Mouse (Mus musculus) left cerebral cortex, adult 2 months (tissue): ENCODE data around the gene Hist1h2bc. TPM values are rescaled to one million over a fixed set of nuclear protein-coding genes. Genes with fewer than 3 reads are reported as not detected.
A peak's percentile ranks its signal among the peaks of the same experiment; 100 is the strongest.

Experiments
- DNase-seq, 2 experiments: peaks; one replicate each; pipeline ENCODE4 v3.0.0; 2021 to 2022; ENCODE audit warnings: low spot score in 2 of 2, mixed read lengths in 1 of 2; ENCODE audit errors: extremely low spot score in 1 of 2
- H3K27ac ChIP-seq: fragments of 200-600 bp; 2 replicates; pipeline ENCODE4 v1.8.1; 2022
- H3K4me3 ChIP-seq: fragments of 200-600 bp; 2 replicates; pipeline ENCODE4 v1.8.1; 2022
- CTCF ChIP-seq: fragments of 200-600 bp; IDR thresholded peaks from 2 replicates; pipeline ENCODE4 v1.8.1; 2022; ENCODE audit warnings: antibody characterized with exemption, mild to moderate bottlenecking, moderate library complexity
- intact Hi-C: fragments of 180-260 bp; cut with DNase I; formaldehyde crosslinking; loops from one replicate; pipeline ENCODE4 v1.15.1; 2025
- microRNA-seq, 2 experiments: library from miRNA; unstranded; fragments of <30 nt; microRNA quantifications; one replicate each; pipeline ENCODE4 v1.2.0; 2021
- total RNA-seq, 2 experiments: library from RNA; stranded (reverse); gene quantifications; 2 replicates each; pipeline ENCODE4 v1.2.3; 2021

The Hist1h2bc gene
- total RNA-seq, 2 experiments from 2014 or later, result 27.0 to 29.1 TPM

DNA sequence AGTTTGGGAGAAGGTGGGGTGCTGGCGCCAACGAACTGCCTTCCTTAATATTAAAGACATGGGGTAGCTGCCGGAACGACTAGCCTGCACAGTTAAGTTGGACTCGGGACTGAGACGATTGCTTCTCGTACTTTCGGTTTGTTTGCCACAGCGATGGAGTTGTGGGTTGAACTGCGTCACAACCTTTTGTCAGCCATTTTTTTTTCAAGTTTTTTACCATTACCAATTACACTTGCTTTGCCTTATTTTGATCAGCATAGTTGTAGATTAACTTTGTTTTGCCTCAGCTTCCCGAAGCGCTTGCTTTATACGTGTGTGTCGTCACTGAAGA lies 55.9 kb downstream of the Hist1h2bc start:
- TF ChIP-seq CTCF, result no peak
- Histone ChIP-seq H3K4me3 (peak overlapping the region; percentile 83), H3K27ac (peak overlapping the region; percentile 88)
- DNase-seq, result no peak
- intact Hi-C loops, result loop anchor here (5.0 to 10.0 kb wide), 3 partner anchors 118 to 1698 kb away; partner anchors contain the start of genes Hist1h1e, Hist1h2ag, Hist1h2be and Hist1h2bj

DNA sequence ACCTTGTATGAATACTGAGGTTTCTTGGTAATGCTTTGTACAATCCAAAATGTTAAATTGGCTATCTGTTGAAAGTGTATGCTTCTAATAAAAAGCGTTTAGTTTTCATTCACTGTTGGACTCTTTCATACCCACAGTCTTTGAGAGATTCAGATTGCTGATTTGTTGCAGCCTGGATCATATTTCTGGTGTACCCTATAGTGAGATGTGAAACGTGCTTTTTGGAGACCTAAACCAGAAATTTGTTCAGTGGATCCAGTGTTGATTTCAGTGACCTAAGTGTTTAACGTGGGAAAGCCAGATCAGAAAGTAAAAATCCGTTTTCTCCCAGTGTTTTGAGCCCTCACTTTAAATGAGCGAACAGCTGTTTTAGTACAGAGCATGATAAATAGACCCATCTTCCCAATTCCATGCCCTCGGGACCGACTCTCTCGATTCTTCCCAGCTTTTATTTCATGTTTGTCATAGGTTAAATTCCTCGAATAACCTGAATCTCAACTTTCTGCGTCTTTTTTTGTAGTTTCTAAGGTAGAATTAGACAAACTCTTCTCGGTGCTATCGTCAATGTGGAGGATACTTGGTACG lies 56.3 kb downstream of the Hist1h2bc start:
- TF ChIP-seq CTCF, result no peak
- H3K27ac ChIP-seq, result peak overlapping the region; percentile 88
- H3K4me3 ChIP-seq, result peak overlapping the region; percentile 83
- DNase-seq, result no peak
- intact Hi-C loops, result loop anchor here (10.0 kb wide), 1 partner anchor 306 kb away; no protein-coding TSS in a partner anchor

DNA sequence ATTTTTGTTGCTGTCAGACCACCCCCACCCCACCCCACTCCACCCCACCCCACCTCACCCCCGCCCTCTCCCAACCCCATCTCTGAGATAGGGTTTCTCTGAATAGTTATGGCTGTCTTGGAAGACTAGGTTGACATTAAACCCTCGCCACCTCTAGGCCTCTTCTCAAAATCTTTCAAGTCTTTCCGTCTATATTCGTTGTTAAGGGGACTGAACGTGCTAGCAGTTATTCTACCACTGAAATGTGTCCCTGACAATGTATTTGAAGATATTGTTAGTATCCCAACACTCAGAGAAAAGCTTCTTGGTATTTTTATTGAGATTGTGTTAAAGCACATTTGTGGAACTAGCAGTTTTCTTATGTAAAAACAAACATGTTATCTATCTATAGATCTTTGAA lies 56.9 kb downstream of the Hist1h2bc start:
- no peak overlapping the region for H3K27ac ChIP-seq
- no peak overlapping the region for H3K4me3 ChIP-seq
- no peak for DNase-seq
- intact Hi-C loops, result loop anchor here (10.0 kb wide), 1 partner anchor 306 kb away; no protein-coding TSS in a partner anchor
- TF ChIP-seq CTCF, result no peak

DNA sequence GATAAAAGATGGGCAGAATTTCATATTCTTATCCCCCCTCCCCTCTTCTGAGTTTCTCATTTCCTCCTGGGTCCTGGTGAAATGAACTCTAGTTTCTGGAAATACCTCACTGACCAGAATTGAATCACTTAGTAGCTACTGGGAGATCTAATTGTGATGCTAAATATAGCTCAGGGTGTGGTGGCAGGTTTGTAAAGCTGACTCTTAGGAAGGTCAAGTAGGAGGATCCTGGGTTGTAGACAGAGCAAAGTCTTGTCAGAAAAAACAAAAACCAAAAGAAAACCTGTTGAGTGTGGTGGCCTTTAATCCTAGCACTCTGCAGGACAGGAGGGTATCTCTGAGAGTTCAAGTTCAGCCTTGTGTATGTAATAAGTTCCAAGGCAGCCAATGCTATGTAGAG lies 58.0 kb downstream of the Hist1h2bc start:
- intact Hi-C loops, result loop anchor here (10.0 kb wide), 1 partner anchor 307 kb away; no protein-coding TSS in a partner anchor
- DNase-seq, result no peak
- no peak for TF ChIP-seq CTCF
- Histone ChIP-seq H3K27ac (no peak overlapping the region), H3K4me3 (no peak overlapping the region)

Small RNAs within 50 kb of the gene (microRNA-seq; reads per million reads assigned to microRNA genes)
- gene Gm44350, result 0 reads per million in 2 experiments

Other genes starting within 250 kb of the Hist1h2bc start
- not detected for gene Btn1a1, start 218.3 kb upstream of the Hist1h2bc start, total RNA-seq
- 1 to 10 TPM in 1 of 2 experiments, under 1 TPM in 1; 0.65 to 1.4 TPM for gene Btn2a2, start 195.3 kb upstream of the Hist1h2bc start, total RNA-seq
- 100 to 1,000 TPM; 289 to 340 TPM for gene Hist1h4h, start 153.1 kb upstream of the Hist1h2bc start, total RNA-seq
- 1 to 10 TPM; 2.4 to 4.4 TPM for gene Hist1h2af, start 150.3 kb upstream of the Hist1h2bc start, total RNA-seq
- 1 to 10 TPM; 2.6 to 5.1 TPM for gene Hist1h3g, start 148.8 kb upstream of the Hist1h2bc start, total RNA-seq
- gene Hist1h2bh, start 140.8 kb upstream of the Hist1h2bc start, total RNA-seq, result under 1 TPM; 0.61 TPM
- gene Hist1h3f, start 140.1 kb upstream of the Hist1h2bc start, total RNA-seq, result 10 to 100 TPM; 12.9 to 15.5 TPM
- 100 to 1,000 TPM; 161 to 177 TPM for gene Hist1h4f, start 132.6 kb upstream of the Hist1h2bc start, total RNA-seq
- gene Hist1h1d, start 130.9 kb upstream of the Hist1h2bc start, total RNA-seq, result 1 to 10 TPM; 3.5 TPM
- 10 to 100 TPM; 40.1 to 50.4 TPM for gene Hist1h3e, start 121.8 kb upstream of the Hist1h2bc start, total RNA-seq
- 1 to 10 TPM; 2.4 to 5.0 TPM for gene Hist1h2ae, start 113.0 kb upstream of the Hist1h2bc start, total RNA-seq
- gene Hist1h2bg, start 112.8 kb upstream of the Hist1h2bc start, total RNA-seq, result 10 to 100 TPM; 68.0 to 71.2 TPM
- 10 to 100 TPM; 19.7 to 24.1 TPM for gene Hist1h2bf, start 110.0 kb upstream of the Hist1h2bc start, total RNA-seq
- gene Hist1h2ad, start 109.8 kb upstream of the Hist1h2bc start, total RNA-seq, result 1 to 10 TPM; 3.8 to 9.0 TPM
- gene Hist1h3d, start 108.4 kb upstream of the Hist1h2bc start, total RNA-seq, result 1 to 10 TPM; 6.9 to 9.9 TPM
- 100 to 1,000 TPM; 141 to 157 TPM for gene Hist1h4d, start 102.6 kb upstream of the Hist1h2bc start, total RNA-seq
- gene Hist1h2be, start 63.1 kb upstream of the Hist1h2bc start, total RNA-seq, result 1 to 10 TPM; 5.4 to 7.9 TPM
- gene Hist1h1e, start 61.6 kb upstream of the Hist1h2bc start, total RNA-seq, result 10 to 100 TPM; 53.2 to 57.3 TPM
- gene Hist1h2ac, start 251 bp upstream of the Hist1h2bc start, total RNA-seq, result 1 to 10 TPM; 2.1 to 2.7 TPM
- gene Hist1h1t, start 11.6 kb downstream of the Hist1h2bc start, total RNA-seq, result not detected
- 100 to 1,000 TPM; 103 TPM for gene Hist1h4c, start 14.3 kb downstream of the Hist1h2bc start, total RNA-seq
- gene Hfe, start 26.7 kb downstream of the Hist1h2bc start, total RNA-seq, result 1 to 10 TPM; 2.4 to 3.1 TPM
- 10 to 100 TPM; 53.4 to 53.7 TPM for gene Hist1h1c, start 54.6 kb downstream of the Hist1h2bc start, total RNA-seq
- 1 to 10 TPM; 1.0 to 1.3 TPM for gene Hist1h3c, start 61.4 kb downstream of the Hist1h2bc start, total RNA-seq
- gene Hist1h2bb, start 62.5 kb downstream of the Hist1h2bc start, total RNA-seq, result 10 to 100 TPM; 12.3 to 19.0 TPM
- 10 to 100 TPM; 19.9 to 21.0 TPM for gene Hist1h2ab, start 66.9 kb downstream of the Hist1h2bc start, total RNA-seq
- gene Hist1h3b, start 68.1 kb downstream of the Hist1h2bc start, total RNA-seq, result 1 to 10 TPM; 6.6 to 7.5 TPM
- gene Hist1h4b, start 72.8 kb downstream of the Hist1h2bc start, total RNA-seq, result 10 to 100 TPM; 62.5 to 93.5 TPM
- 10 to 100 TPM; 53.1 to 70.3 TPM for gene Hist1h4a, start 77.0 kb downstream of the Hist1h2bc start, total RNA-seq
- 10 to 100 TPM; 31.1 to 37.0 TPM for gene Hist1h3a, start 78.2 kb downstream of the Hist1h2bc start, total RNA-seq
- 10 to 100 TPM; 21.6 to 22.6 TPM for gene Hist1h1a, start 79.5 kb downstream of the Hist1h2bc start, total RNA-seq
- gene Trim38, start 85.7 kb downstream of the Hist1h2bc start, total RNA-seq, result not detected
- gene Slc17a2, start 122.8 kb downstream of the Hist1h2bc start, total RNA-seq, result not detected
- not detected for gene Slc17a3, start 155.2 kb downstream of the Hist1h2bc start, total RNA-seq
- gene Slc17a1, start 183.6 kb downstream of the Hist1h2bc start, total RNA-seq, result not detected
- not detected for gene Slc17a4, start 230.8 kb downstream of the Hist1h2bc start, total RNA-seq
- not detected for gene Hist1h2ba, start 250.0 kb downstream of the Hist1h2bc start, total RNA-seq